Mouse (Mus musculus) MEL-GATA-1-ER (cell line): ENCODE measurements around the gene Sept9.
"Not testable (repeated sequence)": the region's sequence is repeated elsewhere in the genome, so short reads cannot be mapped to it uniquely, and the experiment has no call there.

Experiments
- DNase-seq: peaks from one replicate; pipeline ENCODE4 v3.0.0-alpha.2; 2012; ENCODE audit warnings: low read depth; ENCODE audit errors: extremely low read depth

Sept9 gene

DNA sequence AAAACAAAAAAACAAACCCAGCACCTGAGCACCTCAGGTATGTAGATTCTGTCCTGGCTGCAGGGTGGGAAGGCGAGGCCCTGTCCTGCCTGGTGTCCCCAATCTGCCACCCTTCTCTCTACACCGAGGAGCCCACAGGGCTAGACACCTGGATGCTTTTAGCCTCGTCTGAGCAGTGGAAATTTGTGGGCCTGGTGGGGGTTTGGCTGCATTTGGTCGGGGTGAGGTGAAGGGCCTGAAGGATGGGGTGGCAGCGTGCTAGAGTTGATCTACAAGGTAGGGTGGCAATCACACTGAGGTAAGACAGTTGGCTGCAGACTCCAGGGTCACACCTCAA, 125.6 kb downstream of the Sept9 start:
- no peak for DNase-seq

DNA sequence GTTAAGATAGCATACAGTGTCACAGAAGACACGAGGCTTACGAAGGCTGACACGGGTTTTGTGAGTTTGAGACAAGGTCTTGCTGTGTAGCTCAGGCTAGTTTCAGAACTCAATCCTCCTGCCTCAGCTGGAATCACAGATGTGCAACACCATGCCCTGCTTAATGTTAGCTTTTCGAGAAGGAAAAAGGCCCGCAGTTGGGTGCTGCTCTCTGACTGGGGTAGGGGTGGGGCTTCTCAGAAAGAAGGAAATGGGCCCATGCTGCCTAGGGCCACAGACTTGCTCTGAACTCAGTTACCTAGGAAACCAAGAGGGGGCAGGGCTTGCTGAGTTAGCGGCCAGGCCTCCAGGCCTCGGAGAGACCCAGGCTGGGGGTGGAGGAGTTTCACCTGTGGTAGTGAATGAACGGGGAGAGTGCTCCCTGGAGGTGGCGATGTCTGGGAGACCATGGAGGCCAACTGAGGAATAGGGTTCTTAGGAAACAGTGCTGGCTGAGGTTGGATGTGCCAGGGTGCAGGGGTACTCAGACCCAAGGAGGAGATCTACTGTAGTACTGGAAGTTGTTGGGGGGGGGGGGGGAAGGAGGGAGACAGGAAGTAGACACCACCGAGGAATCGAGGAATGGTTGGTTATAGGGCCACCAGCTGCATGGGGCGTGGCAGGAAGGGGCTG, 126.1 kb downstream of the Sept9 start:
- DNase-seq, result peak; percentile 93

DNA sequence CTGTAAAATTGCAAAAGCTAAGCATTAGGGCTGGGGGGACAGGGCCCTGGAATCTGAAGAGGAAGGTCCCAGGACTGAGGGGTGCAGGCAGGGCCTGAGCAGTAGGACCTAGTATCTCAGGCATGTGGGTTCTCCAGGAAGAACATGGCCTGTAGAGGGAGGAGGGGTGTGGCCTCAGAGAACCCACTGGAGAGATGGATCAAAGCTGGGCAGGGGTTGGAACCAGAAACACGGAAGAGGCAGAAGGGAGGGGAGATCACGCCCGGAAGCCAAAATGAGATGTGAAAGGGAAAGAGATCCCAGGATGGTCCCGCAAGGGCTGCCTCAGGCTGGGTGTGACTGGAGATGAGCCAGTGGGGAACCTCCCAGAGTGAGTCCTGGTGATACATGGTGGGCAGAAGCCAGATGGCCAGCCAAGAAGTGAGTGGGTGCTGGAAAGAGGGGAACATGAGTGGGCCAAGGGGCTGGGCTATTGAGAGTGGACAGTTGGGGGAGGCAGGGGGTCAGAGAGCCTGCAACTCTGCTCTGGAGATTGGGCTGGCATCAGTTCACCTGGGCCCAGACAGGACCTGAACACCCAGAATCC, 126.8 kb downstream of the Sept9 start:
- DNase-seq, result no peak

DNA sequence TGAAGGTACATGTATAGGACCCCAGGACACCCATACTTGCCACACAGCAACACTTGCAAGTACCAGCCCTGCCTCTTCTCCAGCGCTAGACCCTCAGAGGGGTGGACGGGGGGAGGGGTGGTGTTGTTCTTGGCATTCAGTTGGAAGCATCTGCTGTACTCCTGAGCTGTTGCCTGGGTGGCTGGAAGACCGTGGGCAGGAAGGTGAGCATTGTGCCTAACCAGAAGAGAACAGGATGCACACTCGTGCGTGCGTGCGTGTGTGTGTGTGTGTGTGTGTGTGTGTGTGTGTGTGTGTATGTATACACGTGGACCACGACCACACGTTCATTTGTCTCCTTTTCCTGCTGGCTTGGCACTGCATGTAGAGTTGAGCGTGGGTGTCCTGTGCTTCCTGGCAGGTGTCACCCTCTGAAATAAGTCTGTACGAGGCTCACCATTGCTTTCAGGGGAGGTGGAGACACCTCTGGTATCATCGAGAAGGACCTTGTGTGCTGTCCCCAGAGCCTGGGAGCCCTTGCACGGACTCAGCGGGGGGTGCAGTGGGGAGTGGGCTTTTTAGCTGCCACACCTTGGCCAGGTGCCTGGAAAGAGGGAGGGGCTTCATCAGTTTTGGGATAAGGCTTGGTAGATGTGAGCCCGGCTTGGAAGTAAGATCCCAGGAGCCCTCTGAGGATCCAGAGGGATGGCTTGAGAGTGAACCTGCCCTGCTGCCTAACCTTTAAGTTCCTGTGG, 127.6 kb downstream of the Sept9 start:
- no peak for DNase-seq

DNA sequence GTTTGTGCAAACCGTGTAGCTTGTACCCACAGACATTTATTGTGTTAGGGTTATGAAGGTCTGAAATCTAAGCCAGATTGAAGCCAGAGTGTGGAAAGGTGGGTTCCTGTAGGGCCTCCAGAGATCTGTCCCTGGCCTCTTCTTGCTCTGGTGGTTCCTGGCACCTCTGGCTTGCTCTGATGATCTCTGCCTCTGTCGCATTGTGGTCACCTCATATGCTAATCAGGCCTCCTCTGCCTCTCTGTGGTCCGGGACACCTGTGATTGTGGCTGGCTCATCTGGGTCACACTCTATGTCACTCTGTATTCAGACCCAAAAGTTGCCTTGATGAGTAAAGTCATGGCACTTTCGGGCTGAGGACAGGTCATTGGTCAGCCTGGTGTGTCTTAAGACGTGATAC, 128.2 kb downstream of the Sept9 start:
- no peak for DNase-seq

DNA sequence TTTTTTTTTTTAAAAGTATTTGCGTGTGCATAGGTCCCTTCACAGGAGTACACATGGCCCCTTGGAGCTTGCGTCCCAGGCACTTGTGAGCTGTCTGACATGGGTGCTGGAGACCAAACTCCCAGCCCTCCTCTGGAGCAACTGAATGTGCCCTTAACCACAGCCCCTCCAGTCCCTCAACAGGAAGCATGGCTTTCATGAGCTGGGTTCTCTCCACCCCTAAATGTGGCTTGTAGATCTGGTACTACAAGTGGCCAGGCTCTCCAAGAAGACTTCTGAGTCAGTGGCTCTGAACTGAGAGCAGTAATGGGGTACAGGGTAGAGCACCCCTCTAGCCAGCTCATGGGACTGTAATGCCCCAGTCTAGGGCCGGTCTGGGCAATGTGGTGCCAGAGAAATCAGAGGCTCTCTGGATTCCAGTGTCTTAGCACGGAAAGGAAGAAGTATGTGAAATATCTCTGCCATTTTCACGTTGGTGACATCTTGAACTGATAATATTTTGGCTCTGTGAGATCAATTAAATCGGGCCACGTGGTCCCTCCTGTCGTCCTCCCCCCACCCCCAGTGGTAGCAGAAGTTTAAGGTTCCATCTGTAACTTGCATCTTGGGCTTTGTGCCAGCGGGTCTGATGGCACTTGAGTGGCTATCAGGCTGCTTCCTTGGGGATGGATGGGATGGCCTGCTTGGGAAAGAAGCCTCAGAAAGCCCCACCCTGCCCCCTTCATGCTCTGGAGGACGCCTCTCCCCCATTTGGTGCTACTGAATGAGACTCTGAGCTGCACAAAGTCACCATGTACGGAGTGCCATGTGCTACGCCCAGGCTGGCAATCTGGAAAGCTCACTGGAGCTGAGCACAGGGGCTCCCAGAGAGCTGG, 130.9 kb downstream of the Sept9 start:
- DNase-seq, result no peak

DNA sequence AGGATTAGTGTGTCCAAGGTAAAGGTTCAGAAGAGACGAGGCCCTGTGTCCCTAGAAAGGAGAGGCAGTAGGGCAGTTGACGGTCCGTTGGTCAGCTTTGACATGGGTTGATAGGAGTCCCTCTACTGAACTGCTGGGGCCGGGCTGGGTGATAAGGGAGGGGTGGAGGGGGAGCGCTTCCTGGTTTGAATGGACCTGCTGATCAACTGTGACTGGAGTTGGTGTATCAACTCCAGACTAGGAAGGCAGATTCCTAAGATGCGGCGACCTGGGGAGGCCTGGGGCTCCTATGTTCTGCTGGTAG, 131.4 kb downstream of the Sept9 start:
- DNase-seq, result no peak

DNA sequence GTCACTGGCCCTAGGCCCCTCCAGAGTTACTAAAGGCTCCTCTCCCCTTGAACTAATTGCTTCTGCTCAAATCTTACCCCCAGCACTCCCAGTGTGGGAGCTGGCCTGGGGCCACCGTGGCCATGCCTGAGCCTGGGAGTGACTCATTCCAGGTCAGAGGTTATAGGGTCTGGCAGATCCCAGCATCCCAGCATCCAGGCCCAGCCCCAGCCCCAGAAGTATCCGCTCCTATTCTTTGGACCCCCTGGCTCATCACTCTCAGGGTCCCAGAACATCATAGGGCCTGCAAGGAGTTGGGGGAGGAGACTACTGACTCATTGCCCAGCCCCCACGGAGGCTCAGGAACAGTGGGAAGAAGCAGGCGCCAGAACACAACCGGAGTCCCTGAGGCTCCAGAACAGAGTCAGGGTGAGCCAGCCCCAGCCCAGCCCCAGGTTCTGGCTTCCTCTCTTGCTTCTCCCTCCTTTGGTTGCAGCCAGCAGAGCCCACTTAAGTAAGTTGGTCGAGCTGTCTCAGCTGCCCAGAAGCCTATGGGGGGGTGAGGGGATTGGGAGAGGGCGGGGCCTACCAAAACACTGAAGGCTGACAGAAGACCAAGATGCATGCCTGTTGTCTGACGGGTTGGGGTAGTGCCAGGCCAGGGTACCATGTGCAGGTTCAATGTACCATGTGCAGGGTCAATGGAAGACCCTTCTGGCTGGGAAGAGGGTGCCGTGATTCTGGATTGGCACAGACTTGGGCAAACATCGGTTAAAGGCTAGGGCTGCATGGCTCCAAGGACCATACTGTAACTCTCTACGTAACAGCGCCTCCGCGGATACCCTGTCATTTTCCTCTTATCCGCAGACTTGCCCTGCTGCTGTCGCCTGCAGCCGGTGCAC, 132.1 kb downstream of the Sept9 start:
- DNase-seq, result no peak

DNA sequence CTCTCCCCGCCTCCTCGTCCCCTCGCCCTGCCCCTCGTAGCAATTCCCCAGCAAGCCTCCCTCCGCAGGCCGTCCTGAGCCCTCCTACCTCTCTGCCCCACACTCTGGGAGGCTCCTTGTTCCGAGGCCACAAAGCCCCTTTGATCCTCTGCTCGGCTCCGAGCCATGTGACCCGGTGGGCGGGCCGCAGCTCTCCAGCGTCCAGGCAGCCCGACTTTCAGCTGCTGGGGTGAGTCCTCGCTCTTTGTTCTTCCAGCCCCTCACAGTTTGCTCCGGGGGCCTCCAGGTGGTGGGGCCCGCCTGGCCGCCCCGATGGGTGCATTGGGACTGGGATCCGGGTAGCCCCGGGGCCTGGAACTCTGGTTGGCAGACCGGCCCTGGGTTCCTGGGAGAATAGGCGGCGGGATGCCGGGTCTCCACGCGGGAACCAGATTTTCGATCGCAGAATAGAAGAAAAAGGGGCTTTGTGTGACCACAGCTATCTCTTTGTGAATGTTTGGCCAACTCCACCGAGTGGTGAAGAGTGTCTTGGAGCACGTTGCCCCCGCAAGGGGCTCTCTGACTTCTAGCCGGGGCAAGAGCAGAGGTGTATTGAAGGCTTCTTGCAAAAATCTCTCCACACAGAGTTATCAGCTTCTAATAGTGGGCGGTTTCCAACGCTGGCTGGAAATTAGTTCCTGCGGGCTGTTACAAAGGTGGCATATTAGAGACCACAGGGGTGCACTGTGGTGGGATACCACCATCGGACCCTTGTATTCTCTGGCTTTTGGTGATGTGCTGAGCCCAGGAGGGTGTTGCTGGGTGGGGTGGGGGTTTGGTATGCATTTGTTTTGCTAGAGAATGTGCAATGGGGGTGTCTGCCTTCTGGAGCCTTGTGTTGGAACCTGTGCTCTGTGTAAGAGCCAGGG, 133.0 kb downstream of the Sept9 start:
- DNase-seq, result no peak

DNA sequence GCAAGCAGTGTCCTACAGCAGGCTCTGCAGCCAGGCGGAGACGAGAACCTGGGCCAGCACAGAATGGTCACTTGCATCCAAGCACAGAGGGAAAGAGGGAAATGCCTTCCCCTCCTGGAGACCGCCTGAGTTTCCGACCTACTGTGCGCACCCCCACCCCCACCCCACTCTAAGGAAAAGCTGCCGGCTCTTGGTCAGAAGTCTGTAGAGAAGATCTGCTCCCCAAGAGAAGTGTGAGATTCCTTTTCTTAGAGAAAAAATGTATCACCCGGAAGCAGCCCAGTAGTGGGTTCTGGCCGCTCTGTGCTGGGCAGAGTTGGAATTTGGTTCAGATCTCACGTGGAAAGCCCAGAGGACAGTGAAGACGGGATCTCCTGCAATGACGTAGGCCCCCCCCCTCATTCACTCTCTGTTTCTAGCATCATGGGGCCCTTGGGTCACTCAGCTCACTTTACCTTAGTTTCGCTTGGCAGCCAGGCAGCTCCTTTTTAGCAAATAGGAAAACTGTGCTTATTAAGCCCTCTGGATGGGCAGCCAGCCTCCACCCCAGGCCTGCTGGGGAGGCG, 133.8 kb downstream of the Sept9 start:
- no peak for DNase-seq

DNA sequence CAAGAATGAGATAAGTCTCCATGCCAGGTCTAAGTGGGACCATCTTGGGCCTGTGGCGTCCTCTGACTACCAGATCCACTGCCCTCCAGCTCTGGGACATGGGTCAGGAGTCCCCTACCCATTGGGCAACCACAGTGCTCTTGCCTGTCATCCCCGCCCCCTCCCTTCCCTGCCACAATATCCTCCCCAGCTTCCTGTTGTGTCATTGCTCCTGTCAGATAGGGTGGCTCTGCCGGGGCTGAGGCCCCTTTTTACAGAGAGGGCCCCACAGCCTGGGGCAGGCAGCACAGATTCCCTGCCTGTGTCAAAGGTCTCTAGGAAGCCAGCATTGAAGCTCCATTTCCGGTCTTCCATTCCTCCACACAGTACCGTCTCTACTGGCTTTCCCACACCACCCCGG, 134.6 kb downstream of the Sept9 start:
- DNase-seq, result no peak

DNA sequence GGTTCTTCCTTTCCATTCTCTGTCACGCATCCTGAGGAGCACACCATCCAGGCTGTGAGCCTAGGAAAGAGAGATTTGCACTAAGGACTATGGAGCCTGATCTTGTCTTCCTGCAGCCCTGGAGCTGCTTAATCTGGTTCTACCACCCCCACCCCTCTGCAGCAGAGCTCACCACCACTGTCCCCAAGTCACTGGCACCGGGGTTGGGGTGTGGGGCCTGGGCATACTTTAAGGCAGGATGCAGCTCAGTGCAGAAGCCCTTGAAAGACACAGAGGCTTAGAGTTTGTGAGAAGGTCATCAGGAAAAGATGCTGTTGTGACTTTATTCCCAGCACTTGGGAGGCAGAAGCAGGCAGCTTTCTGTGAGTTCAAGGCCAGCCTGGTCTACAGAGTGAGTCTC, 135.7 kb downstream of the Sept9 start:
- no peak for DNase-seq

DNA sequence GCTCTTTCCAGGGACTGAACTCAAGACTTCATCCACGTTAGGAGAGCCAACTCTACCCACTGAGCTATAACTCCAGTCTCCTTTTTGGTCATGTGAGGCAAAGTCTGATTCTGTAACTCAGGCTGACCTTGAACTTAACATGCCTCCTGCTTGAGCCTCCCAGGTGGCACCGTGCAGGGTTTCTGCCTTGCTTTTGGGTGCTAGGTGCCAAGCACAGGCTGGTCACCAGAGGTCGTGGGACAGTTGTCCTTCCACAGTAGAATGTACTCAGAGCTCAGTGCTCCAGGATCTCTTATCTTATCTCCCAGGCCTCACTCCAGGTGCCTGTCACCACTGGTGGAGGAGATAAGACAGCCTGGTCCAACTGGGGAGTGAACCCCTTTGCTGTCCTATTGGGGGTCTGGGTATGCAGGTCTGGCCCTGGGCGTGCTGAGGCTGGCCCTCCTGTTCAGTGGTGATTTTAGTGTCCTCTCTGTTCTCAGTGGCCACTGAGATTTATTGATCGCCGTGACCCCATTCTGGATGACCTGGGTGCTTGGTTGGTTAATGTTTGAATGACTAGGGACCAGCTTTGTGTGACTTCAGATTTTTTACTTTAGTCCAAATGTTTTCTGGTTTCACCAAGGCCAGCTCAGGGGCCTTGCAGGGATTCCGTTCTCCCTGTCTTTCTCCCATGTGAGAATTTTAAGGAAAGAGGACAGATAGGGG, 136.8 kb downstream of the Sept9 start:
- no peak for DNase-seq

DNA sequence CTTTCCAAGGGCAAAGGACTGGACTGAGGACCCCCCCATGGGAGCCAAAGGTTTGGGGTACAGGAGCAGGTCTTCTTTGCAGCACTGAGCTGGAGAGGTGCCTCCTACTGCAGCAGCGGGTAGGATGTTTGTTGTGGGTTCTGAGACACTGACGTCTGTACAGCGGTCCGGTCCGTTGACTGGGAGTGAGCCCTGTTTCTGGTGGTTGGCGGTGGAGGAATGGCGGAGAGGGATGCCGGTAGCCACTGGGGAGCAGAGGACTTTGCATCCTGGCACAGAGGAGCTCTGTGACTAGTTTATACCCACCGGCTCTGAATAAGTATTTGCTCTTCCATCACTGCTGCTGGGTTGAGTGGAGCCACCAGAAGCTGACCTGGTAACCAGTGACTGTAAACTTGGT, 138.3 kb downstream of the Sept9 start:
- DNase-seq, result no peak

DNA sequence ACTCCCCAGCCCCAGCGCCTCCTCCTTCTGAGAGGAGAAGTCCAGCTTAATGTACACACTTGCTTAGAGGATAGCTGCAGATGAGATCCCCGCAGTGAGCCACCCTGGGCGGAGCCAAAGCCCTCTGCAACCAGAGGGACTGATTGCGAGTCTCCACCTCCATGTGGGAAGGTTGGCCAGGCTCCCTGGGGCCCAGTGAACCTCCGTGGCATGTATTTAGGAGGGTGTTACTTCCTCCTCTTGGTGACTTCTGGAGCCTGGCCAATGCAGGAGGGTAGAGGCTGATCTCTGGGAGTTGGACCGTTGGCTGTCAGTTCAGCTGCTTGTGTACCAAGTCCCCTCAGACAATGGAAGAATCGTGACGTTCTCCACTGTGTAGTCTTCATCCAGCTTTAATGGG, 139.0 kb downstream of the Sept9 start:
- DNase-seq, result peak; percentile 97

DNA sequence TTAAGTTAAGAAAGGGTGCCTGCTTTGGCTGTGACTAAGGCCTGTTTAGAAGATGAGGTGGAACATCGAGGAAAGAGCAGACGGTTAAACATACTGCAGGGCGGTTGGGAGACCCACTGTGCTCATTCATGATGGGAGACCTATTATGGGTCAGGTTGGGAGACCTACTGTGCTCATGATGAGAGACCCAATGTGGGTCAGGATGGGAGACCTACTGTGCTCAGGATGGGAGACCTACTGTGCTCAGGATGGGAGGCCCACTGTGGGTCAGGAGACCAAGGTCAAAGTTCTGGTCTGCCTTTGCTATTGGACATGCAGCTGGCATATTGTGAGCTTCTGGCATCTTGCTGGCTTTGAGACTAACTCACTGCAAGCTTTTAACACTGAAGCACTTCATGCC, 139.6 kb downstream of the Sept9 start:
- no peak for DNase-seq

DNA sequence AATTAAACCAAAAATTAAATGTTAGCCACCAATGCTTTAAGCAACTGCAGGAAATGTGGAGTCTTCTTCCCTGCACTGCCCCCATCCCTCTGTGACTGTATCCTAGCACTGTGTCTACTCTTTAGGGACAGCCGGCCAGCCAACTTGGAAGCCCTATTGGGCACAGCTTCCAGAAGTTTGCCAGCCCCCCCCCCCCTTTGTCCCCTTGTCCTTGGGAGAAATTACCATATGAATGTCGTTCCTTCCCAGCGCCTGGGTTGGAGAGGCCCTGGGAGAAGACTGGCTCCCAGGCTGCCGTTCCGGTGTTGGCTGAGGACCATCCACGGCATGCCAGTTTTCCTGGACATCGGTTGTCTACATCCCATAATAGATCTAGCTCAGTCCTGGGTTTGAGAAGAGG, 141.8 kb downstream of the Sept9 start:
- DNase-seq, result no peak

DNA sequence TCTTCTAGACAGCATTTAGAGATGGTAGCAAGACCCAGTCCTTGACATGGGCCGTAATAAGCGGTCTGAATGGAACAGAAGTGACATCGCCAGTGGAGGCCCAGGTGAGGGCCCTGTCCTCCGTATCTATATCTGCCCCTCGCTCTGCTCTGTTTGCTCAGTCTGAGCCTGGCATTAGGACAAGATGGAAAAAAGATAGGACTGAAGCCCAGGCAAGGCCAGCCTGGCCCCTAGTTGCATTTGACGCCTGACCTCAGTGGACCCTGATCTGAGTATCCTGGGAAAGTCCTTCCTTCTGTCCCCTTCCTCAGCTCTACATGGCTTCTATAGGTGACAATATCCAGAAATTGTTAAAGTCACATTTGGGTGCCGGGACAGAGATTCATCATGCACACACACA, 142.6 kb downstream of the Sept9 start:
- no peak for DNase-seq

DNA sequence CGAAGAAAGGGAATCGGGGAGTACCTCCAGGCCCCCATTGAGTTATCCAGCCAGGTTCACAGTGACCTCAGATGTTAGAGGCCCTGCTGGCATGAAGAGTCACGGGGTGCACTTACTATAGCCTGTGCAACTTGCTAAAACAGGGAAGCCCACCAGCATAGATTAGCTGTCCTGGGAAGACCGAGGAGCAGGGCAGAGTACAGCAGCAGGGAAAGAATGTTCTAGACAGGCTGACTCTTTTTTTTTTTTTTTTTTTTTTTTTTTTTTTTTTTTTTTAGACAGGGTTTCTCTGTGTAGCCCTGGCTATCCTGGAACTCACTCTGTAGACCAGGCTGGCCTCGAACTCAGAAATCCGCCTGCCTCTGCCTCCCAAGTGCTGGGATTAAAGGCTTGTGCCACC, 143.0 kb downstream of the Sept9 start:
- DNase-seq, result not testable (repeated sequence)
